Mouse (Mus musculus): Measurements from ENCODE around the gene Axl. TPM values are rescaled to one million over a fixed set of nuclear protein-coding genes. Genes with fewer than 3 reads are reported as not detected.

Gene Axl
- polyA plus RNA-seq, 1 experiment from 2014 or later = 34.2 TPM

- 38% methylated on average over 12 of the region's 12 CpGs for WGBS
- H3K27me3 ChIP-seq (replicated peaks; ENCODE audit: control insufficient read depth, insufficient read depth, low read length) = no peaks in the 10 kb centered on the region
- no peak overlapping the region for H3K27ac ChIP-seq (ENCODE audit: low read depth, low read length)
- H3K36me3 ChIP-seq (ENCODE audit: control insufficient read depth, insufficient read depth, low read length) = peaks cover 24% of the 10 kb centered on the region
- peak overlapping the region; percentile 2; the same call in 1 of the 2 replicates for H3K4me2 ChIP-seq
- no peak overlapping the region for H3K9ac ChIP-seq (ENCODE audit: low read depth, low read length)
- no peak overlapping the region for H3K4me3 ChIP-seq (ENCODE audit: low read depth, low read length)
- H3K9me3 ChIP-seq (ENCODE audit: control insufficient read depth, low read length) = no peaks in the 10 kb centered on the region
- ATAC-seq (replicated peaks; ENCODE audit: low FRiP score) (no peak), DNase-seq (ENCODE audit: low spot score) (no peak)
- H3K4me1 ChIP-seq (replicated peaks; ENCODE audit: control insufficient read depth, insufficient read depth, low read length) = peaks cover 53% of the 10 kb centered on the region
Measured at GRCm38 (mm10) chr7:25709961-25710360, 78.5 kb downstream of the Axl start.

DNA sequence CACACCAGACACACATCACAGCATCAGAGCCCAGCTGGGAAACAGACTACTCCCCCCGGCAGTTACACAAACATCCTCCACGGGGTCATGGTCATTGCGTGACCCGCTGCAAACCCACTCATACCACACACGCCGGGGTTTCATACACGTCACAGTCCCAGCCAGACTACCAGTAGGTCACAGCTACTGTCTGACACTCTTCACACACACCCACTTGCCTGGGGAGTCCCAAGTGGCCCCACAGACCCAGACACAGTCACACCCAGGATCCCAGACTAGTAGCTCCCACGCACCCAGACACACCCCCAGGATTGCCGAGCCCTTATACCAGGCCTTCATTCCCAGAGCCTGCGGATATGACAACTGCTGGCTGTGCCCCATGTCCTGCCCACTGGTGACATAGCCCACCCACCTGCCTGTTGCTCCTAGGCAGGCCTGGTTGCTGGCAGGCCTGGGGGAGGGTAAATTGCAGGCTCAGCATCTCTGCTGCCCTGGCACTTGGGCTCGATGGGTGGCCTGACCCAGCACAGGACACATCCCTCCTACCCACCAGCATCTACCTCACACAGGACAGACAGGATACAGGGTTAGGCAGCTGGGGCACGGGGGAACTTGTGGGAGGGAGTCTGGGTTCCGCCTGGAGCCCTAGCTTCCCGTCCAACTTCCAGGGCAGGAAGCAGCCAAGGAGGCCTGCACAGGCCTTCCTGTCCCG is 80.8 kb downstream of the Axl start:
- DNase-seq (ENCODE audit: low spot score) (no peak), ATAC-seq (replicated peaks; ENCODE audit: low FRiP score) (peak; percentile 12)
- Histone ChIP-seq H3K9ac (ENCODE audit: low read depth, low read length) (no peak overlapping the region), H3K36me3 (ENCODE audit: control insufficient read depth, insufficient read depth, low read length) (peaks cover 9% of the 10 kb centered on the region), H3K27ac (ENCODE audit: low read depth, low read length) (peak overlapping the region; percentile 57; the same call in 1 of the 2 replicates), H3K4me3 (ENCODE audit: low read depth, low read length) (no peak overlapping the region), H3K4me1 (replicated peaks; ENCODE audit: control insufficient read depth, insufficient read depth, low read length) (peaks cover 68% of the 10 kb centered on the region), H3K27me3 (replicated peaks; ENCODE audit: control insufficient read depth, insufficient read depth, low read length) (no peaks in the 10 kb centered on the region), H3K4me2 (no peak overlapping the region), H3K9me3 (ENCODE audit: control insufficient read depth, low read length) (no peaks in the 10 kb centered on the region)
- 57% methylated on average over 15 of the region's 15 CpGs for WGBS

Small RNA genes lying within 50 kb of the gene (microRNA-seq; reads per million reads assigned to microRNA genes)
- gene Gm24865 (ENCODE audit: borderline number of aligned reads) = not detected

Other genes with a start within 250 kb of the Axl start
- not detected in 2 replicates for gene Ceacam2, start 248.8 kb downstream of the Axl start, polyA plus RNA-seq (2014; fragmentation: Nextera tagmentation; extraction: Ambion mirVana)
- gene Erich4, start 172.8 kb downstream of the Axl start, polyA plus RNA-seq (2014; fragmentation: Nextera tagmentation; extraction: Ambion mirVana) = not detected in 2 replicates
- 23.3 and 24.8 TPM in 2 replicates for gene Dmac2, start 169.3 kb downstream of the Axl start, polyA plus RNA-seq (2014; fragmentation: Nextera tagmentation; extraction: Ambion mirVana)
- gene B3gnt8, start 162.1 kb downstream of the Axl start, polyA plus RNA-seq (2014; fragmentation: Nextera tagmentation; extraction: Ambion mirVana) = 2.3 and 3.1 TPM in 2 replicates
- gene Bckdha, start 129.7 kb downstream of the Axl start, polyA plus RNA-seq (2014; fragmentation: Nextera tagmentation; extraction: Ambion mirVana) = 34.2 and 35.5 TPM in 2 replicates
- gene Exosc5, start 129.5 kb downstream of the Axl start, polyA plus RNA-seq (2014; fragmentation: Nextera tagmentation; extraction: Ambion mirVana) = 125 and 139 TPM in 2 replicates
- 2.5 and 3.3 TPM in 2 replicates for gene Tmem91, start 113.5 kb downstream of the Axl start, polyA plus RNA-seq (2014; fragmentation: Nextera tagmentation; extraction: Ambion mirVana)
- gene B9d2, start 107.9 kb downstream of the Axl start, polyA plus RNA-seq (2014; fragmentation: Nextera tagmentation; extraction: Ambion mirVana) = 38.2 and 40.9 TPM in 2 replicates
- gene Tgfb1, start 101.7 kb downstream of the Axl start, polyA plus RNA-seq (2014; fragmentation: Nextera tagmentation; extraction: Ambion mirVana) = 14.4 and 16.4 TPM in 2 replicates
- gene Ccdc97, start 69.6 kb downstream of the Axl start, polyA plus RNA-seq (2014; fragmentation: Nextera tagmentation; extraction: Ambion mirVana) = 33.2 and 33.9 TPM in 2 replicates
- gene Hnrnpul1, start 33.9 kb downstream of the Axl start, polyA plus RNA-seq (2014; fragmentation: Nextera tagmentation; extraction: Ambion mirVana) = 67.2 and 68.6 TPM in 2 replicates
- gene Cyp2s1, start 28.2 kb upstream of the Axl start, polyA plus RNA-seq (2014; fragmentation: Nextera tagmentation; extraction: Ambion mirVana) = 1.4 and 2.6 TPM in 2 replicates
- gene Cyp2b10, start 108.9 kb upstream of the Axl start, polyA plus RNA-seq (2014; fragmentation: Nextera tagmentation; extraction: Ambion mirVana) = not detected in 2 replicates

All from liver, embryonic 11.5 days (tissue).